Mouse (Mus musculus): ENCODE measurements around the gene Duox2. TPM values are rescaled to one million over a fixed set of nuclear protein-coding genes. Genes with fewer than 3 reads are reported as not detected.
A peak's percentile ranks its signal among the peaks of the same experiment; 100 is the strongest.
"Not testable (repeated sequence)": the region's sequence is repeated elsewhere in the genome, so short reads cannot be mapped to it uniquely, and the experiment has no call there.

The Duox2 gene
- 0.05 and 0.08 TPM in 2 replicates for polyA plus RNA-seq (2016; fragmentation: Nextera tagmentation; extraction: Ambion mirVana)

GRCm38 (mm10) chr2:122298096-122298499 is at the start of gene Duox2:
Duox2 (minus strand) TSS chr2:122298449.
- H3K36me3 ChIP-seq: no peaks in the 10 kb centered on the region
- no peaks in the 10 kb centered on the region for H3K9me3 ChIP-seq
- no peak within 1 kb of the TSS for H3K9ac ChIP-seq
- H3K27me3 ChIP-seq: peaks cover 98% of the 10 kb centered on the region
- WGBS: 3% methylated on average over 13 of the region's 13 CpGs
- H3K4me2 ChIP-seq (replicated peaks): peak within 1 kb of the TSS; percentile 40
- peaks cover 26% of the 10 kb centered on the region for H3K4me1 ChIP-seq
- no peak within 1 kb of the TSS for H3K27ac ChIP-seq
- ATAC-seq (ENCODE audit: insufficient number of reproducible peaks, insufficient read depth, low FRiP score, low TSS enrichment): no peak
- peak within 1 kb of the TSS; percentile 24 for H3K4me3 ChIP-seq

- no peak overlapping the region for H3K4me3 ChIP-seq
- H3K4me1 ChIP-seq: peaks cover 15% of the 10 kb centered on the region
- no peaks in the 10 kb centered on the region for H3K36me3 ChIP-seq
- no peak for ATAC-seq (ENCODE audit: insufficient number of reproducible peaks, insufficient read depth, low FRiP score, low TSS enrichment)
- H3K9me3 ChIP-seq: no peaks in the 10 kb centered on the region
- WGBS: 93% methylated on average over 3 of the region's 3 CpGs
- H3K4me2 ChIP-seq (replicated peaks): no peak overlapping the region
- no peaks in the 10 kb centered on the region for H3K27me3 ChIP-seq
- H3K9ac ChIP-seq: no peak overlapping the region
- no peak overlapping the region for H3K27ac ChIP-seq
Observed at GRCm38 (mm10) chr2:122347257-122347656, 49.0 kb upstream of the Duox2 start.

GRCm38 (mm10) chr2:122346164-122346563 is 47.9 kb upstream of the Duox2 start:
- not testable (repeated sequence) for H3K4me2 ChIP-seq (replicated peaks); H3K9me3 ChIP-seq; H3K4me3 ChIP-seq; H3K9ac ChIP-seq; H3K36me3 ChIP-seq; H3K27me3 ChIP-seq; ATAC-seq (ENCODE audit: insufficient number of reproducible peaks, insufficient read depth, low FRiP score, low TSS enrichment); H3K27ac ChIP-seq
- 92% methylated on average over 6 of the region's 6 CpGs for WGBS
- H3K4me1 ChIP-seq: peaks cover 15% of the 10 kb centered on the region

- H3K4me3 ChIP-seq: no peak overlapping the region
- 75% methylated on average over 6 of the region's 6 CpGs for WGBS
- H3K4me1 ChIP-seq: peaks cover 15% of the 10 kb centered on the region
- H3K27ac ChIP-seq: no peak overlapping the region
- no peak overlapping the region for H3K9ac ChIP-seq
- H3K9me3 ChIP-seq: no peaks in the 10 kb centered on the region
- no peaks in the 10 kb centered on the region for H3K36me3 ChIP-seq
- H3K4me2 ChIP-seq (replicated peaks): no peak overlapping the region
- H3K27me3 ChIP-seq: no peaks in the 10 kb centered on the region
- no peak for ATAC-seq (ENCODE audit: insufficient number of reproducible peaks, insufficient read depth, low FRiP score, low TSS enrichment)
Observed at GRCm38 (mm10) chr2:122345106-122345893, 47.1 kb upstream of the Duox2 start.

GRCm38 (mm10) chr2:122337291-122337690 is 39.0 kb upstream of the Duox2 start:
- H3K36me3 ChIP-seq: no peaks in the 10 kb centered on the region
- H3K4me2 ChIP-seq (replicated peaks): peak overlapping the region; percentile 14
- no peak overlapping the region for H3K27ac ChIP-seq
- no peak overlapping the region for H3K9ac ChIP-seq
- no peaks in the 10 kb centered on the region for H3K4me1 ChIP-seq
- H3K4me3 ChIP-seq: 0 out of 2 replicates have a peak overlapping the region, but pooled peaks have one; percentile 5
- no peaks in the 10 kb centered on the region for H3K9me3 ChIP-seq
- peaks cover 4% of the 10 kb centered on the region; the same call in 1 of the 2 replicates for H3K27me3 ChIP-seq
- WGBS: 66% methylated on average over 21 of the region's 21 CpGs
- no peak for ATAC-seq (ENCODE audit: insufficient number of reproducible peaks, insufficient read depth, low FRiP score, low TSS enrichment)

- Histone ChIP-seq H3K27ac (no peak overlapping the region), H3K9ac (no peak overlapping the region), H3K4me2 (replicated peaks) (no peak overlapping the region), H3K9me3 (no peaks in the 10 kb centered on the region), H3K27me3 (peaks cover 4% of the 10 kb centered on the region; the same call in 1 of the 2 replicates), H3K4me1 (no peaks in the 10 kb centered on the region), H3K4me3 (no peak overlapping the region), H3K36me3 (no peaks in the 10 kb centered on the region)
- ATAC-seq (ENCODE audit: insufficient number of reproducible peaks, insufficient read depth, low FRiP score, low TSS enrichment): no peak
- WGBS: 70% methylated on average over 3 of the region's 3 CpGs
Observed at GRCm38 (mm10) chr2:122334170-122334569, 35.9 kb upstream of the Duox2 start.

- WGBS: 78% methylated on average over 3 of the region's 3 CpGs
- no peak overlapping the region for H3K4me3 ChIP-seq
- no peaks in the 10 kb centered on the region for H3K9me3 ChIP-seq
- H3K36me3 ChIP-seq: no peaks in the 10 kb centered on the region
- ATAC-seq (ENCODE audit: insufficient number of reproducible peaks, insufficient read depth, low FRiP score, low TSS enrichment): no peak
- H3K27me3 ChIP-seq: peaks cover 4% of the 10 kb centered on the region; the same call in 1 of the 2 replicates
- no peak overlapping the region for H3K9ac ChIP-seq
- H3K4me1 ChIP-seq: no peaks in the 10 kb centered on the region
- no peak overlapping the region for H3K4me2 ChIP-seq (replicated peaks)
- no peak overlapping the region for H3K27ac ChIP-seq
Observed at GRCm38 (mm10) chr2:122332222-122332621, 34.0 kb upstream of the Duox2 start.

GRCm38 (mm10) chr2:122330317-122330716 is 32.1 kb upstream of the Duox2 start:
- H3K4me1 ChIP-seq; H3K9ac ChIP-seq; H3K27ac ChIP-seq; H3K4me3 ChIP-seq; H3K9me3 ChIP-seq; H3K4me2 ChIP-seq (replicated peaks); H3K36me3 ChIP-seq; ATAC-seq (ENCODE audit: insufficient number of reproducible peaks, insufficient read depth, low FRiP score, low TSS enrichment); H3K27me3 ChIP-seq: not testable (repeated sequence)
- 81% methylated on average over 6 of the region's 6 CpGs for WGBS

- Histone ChIP-seq H3K27ac (no peak overlapping the region), H3K36me3 (no peaks in the 10 kb centered on the region), H3K9me3 (no peaks in the 10 kb centered on the region), H3K27me3 (no peaks in the 10 kb centered on the region), H3K4me3 (no peak overlapping the region), H3K4me2 (replicated peaks) (no peak overlapping the region), H3K4me1 (no peaks in the 10 kb centered on the region), H3K9ac (no peak overlapping the region)
- WGBS: 69% methylated on average over 3 of the region's 3 CpGs
- no peak for ATAC-seq (ENCODE audit: insufficient number of reproducible peaks, insufficient read depth, low FRiP score, low TSS enrichment)
Observed at GRCm38 (mm10) chr2:122327986-122328385, 29.7 kb upstream of the Duox2 start.

- no peak overlapping the region for H3K4me2 ChIP-seq (replicated peaks)
- H3K36me3 ChIP-seq: no peaks in the 10 kb centered on the region
- no peak for ATAC-seq (ENCODE audit: insufficient number of reproducible peaks, insufficient read depth, low FRiP score, low TSS enrichment)
- no peak overlapping the region for H3K9ac ChIP-seq
- no peaks in the 10 kb centered on the region for H3K27me3 ChIP-seq
- no peak overlapping the region for H3K4me3 ChIP-seq
- H3K4me1 ChIP-seq: no peaks in the 10 kb centered on the region
- no peak overlapping the region for H3K27ac ChIP-seq
- no peaks in the 10 kb centered on the region for H3K9me3 ChIP-seq
- 48% methylated on average over 2 of the region's 2 CpGs for WGBS
Observed at GRCm38 (mm10) chr2:122325361-122325760, 27.1 kb upstream of the Duox2 start.

- no peak overlapping the region for H3K27ac ChIP-seq
- H3K9ac ChIP-seq: no peak overlapping the region
- H3K4me3 ChIP-seq: no peak overlapping the region
- no peaks in the 10 kb centered on the region for H3K4me1 ChIP-seq
- no peak overlapping the region for H3K4me2 ChIP-seq (replicated peaks)
- no peaks in the 10 kb centered on the region for H3K9me3 ChIP-seq
- no peak for ATAC-seq (ENCODE audit: insufficient number of reproducible peaks, insufficient read depth, low FRiP score, low TSS enrichment)
- no peaks in the 10 kb centered on the region for H3K36me3 ChIP-seq
- WGBS: 76% methylated on average over 3 of the region's 3 CpGs
- no peaks in the 10 kb centered on the region for H3K27me3 ChIP-seq
Observed at GRCm38 (mm10) chr2:122324586-122324985, 26.3 kb upstream of the Duox2 start.

- WGBS: 59% methylated on average over 3 of the region's 3 CpGs
- Histone ChIP-seq H3K9me3 (no peaks in the 10 kb centered on the region), H3K4me2 (replicated peaks) (no peak overlapping the region), H3K9ac (no peak overlapping the region), H3K27me3 (no peaks in the 10 kb centered on the region), H3K36me3 (no peaks in the 10 kb centered on the region), H3K4me3 (no peak overlapping the region), H3K27ac (no peak overlapping the region), H3K4me1 (no peaks in the 10 kb centered on the region)
- ATAC-seq (ENCODE audit: insufficient number of reproducible peaks, insufficient read depth, low FRiP score, low TSS enrichment): no peak
Observed at GRCm38 (mm10) chr2:122323960-122324359, 25.7 kb upstream of the Duox2 start.
